Mouse (Mus musculus): Measurements from ENCODE around the gene Gm20388. TPM values are rescaled to one million over a fixed set of nuclear protein-coding genes. Genes with fewer than 3 reads are reported as not detected.

Gene Gm20388
- polyA plus RNA-seq, 1 experiment from 2014 or later, result 8.3 TPM

- no peaks in the 10 kb centered on the region for H3K27me3 ChIP-seq (replicated peaks; ENCODE audit: control insufficient read depth, insufficient read depth, low read length)
- no peaks in the 10 kb centered on the region for H3K36me3 ChIP-seq (ENCODE audit: control insufficient read depth, insufficient read depth, low read length)
- 71% methylated on average over 12 of the region's 12 CpGs for WGBS
- DNase-seq (ENCODE audit: low spot score) (no peak), ATAC-seq (replicated peaks; ENCODE audit: low FRiP score, low TSS enrichment, low read depth) (no peak)
- H3K9ac ChIP-seq (ENCODE audit: low read length), result no peak overlapping the region
- peak overlapping the region; percentile 64 for H3K27ac ChIP-seq (ENCODE audit: low read depth)
- H3K4me3 ChIP-seq (ENCODE audit: low read depth, low read length), result no peak overlapping the region
- H3K4me2 ChIP-seq (ENCODE audit: low read length), result no peak overlapping the region
- H3K4me1 ChIP-seq (replicated peaks; ENCODE audit: control insufficient read depth, insufficient read depth, low read length), result peaks cover 42% of the 10 kb centered on the region
- no peaks in the 10 kb centered on the region for H3K9me3 ChIP-seq (ENCODE audit: control insufficient read depth, low read length)
These were observed 4372.4 kb downstream of the Gm20388 start for GRCm38 (mm10) chr8:124282878-124283630.

- Histone ChIP-seq H3K27ac (ENCODE audit: low read depth) (peak overlapping the region; percentile 64), H3K4me3 (ENCODE audit: low read depth, low read length) (no peak overlapping the region), H3K27me3 (replicated peaks; ENCODE audit: control insufficient read depth, insufficient read depth, low read length) (no peaks in the 10 kb centered on the region), H3K36me3 (ENCODE audit: control insufficient read depth, insufficient read depth, low read length) (no peaks in the 10 kb centered on the region), H3K4me2 (ENCODE audit: low read length) (no peak overlapping the region), H3K9me3 (ENCODE audit: control insufficient read depth, low read length) (no peaks in the 10 kb centered on the region), H3K9ac (ENCODE audit: low read length) (no peak overlapping the region), H3K4me1 (replicated peaks; ENCODE audit: control insufficient read depth, insufficient read depth, low read length) (peaks cover 38% of the 10 kb centered on the region)
- WGBS, result 59% methylated on average over 11 of the region's 11 CpGs
- ATAC-seq (replicated peaks; ENCODE audit: low FRiP score, low TSS enrichment, low read depth), result no peak
- DNase-seq (ENCODE audit: low spot score), result no peak
These were observed 4373.1 kb downstream of the Gm20388 start for GRCm38 (mm10) chr8:124283644-124284332.

- Histone ChIP-seq H3K36me3 (ENCODE audit: control insufficient read depth, insufficient read depth, low read length) (no peaks in the 10 kb centered on the region), H3K4me1 (replicated peaks; ENCODE audit: control insufficient read depth, insufficient read depth, low read length) (peaks cover 38% of the 10 kb centered on the region), H3K27me3 (replicated peaks; ENCODE audit: control insufficient read depth, insufficient read depth, low read length) (no peaks in the 10 kb centered on the region), H3K4me3 (ENCODE audit: low read depth, low read length) (no peak overlapping the region), H3K27ac (ENCODE audit: low read depth) (peak overlapping the region; percentile 64), H3K9ac (ENCODE audit: low read length) (no peak overlapping the region), H3K4me2 (ENCODE audit: low read length) (no peak overlapping the region), H3K9me3 (ENCODE audit: control insufficient read depth, low read length) (no peaks in the 10 kb centered on the region)
- DNase-seq (ENCODE audit: low spot score) (no peak), ATAC-seq (replicated peaks; ENCODE audit: low FRiP score, low TSS enrichment, low read depth) (peak; percentile 42)
- WGBS, result 24% methylated on average over 6 of the region's 6 CpGs
These were observed 4373.7 kb downstream of the Gm20388 start for GRCm38 (mm10) chr8:124284333-124284711.

GRCm38 (mm10) chr8:124284984-124285576, 4374.4 kb downstream of the Gm20388 start:
- H3K9ac ChIP-seq (ENCODE audit: low read length), result no peak overlapping the region
- DNase-seq (ENCODE audit: low spot score) (no peak), ATAC-seq (replicated peaks; ENCODE audit: low FRiP score, low TSS enrichment, low read depth) (no peak)
- peak overlapping the region; percentile 64 for H3K27ac ChIP-seq (ENCODE audit: low read depth)
- no peaks in the 10 kb centered on the region for H3K36me3 ChIP-seq (ENCODE audit: control insufficient read depth, insufficient read depth, low read length)
- no peak overlapping the region for H3K4me2 ChIP-seq (ENCODE audit: low read length)
- H3K4me1 ChIP-seq (replicated peaks; ENCODE audit: control insufficient read depth, insufficient read depth, low read length), result peaks cover 38% of the 10 kb centered on the region
- H3K27me3 ChIP-seq (replicated peaks; ENCODE audit: control insufficient read depth, insufficient read depth, low read length), result no peaks in the 10 kb centered on the region
- H3K9me3 ChIP-seq (ENCODE audit: control insufficient read depth, low read length), result no peaks in the 10 kb centered on the region
- H3K4me3 ChIP-seq (ENCODE audit: low read depth, low read length), result no peak overlapping the region
- WGBS, result 55% methylated on average over 9 of the region's 9 CpGs

GRCm38 (mm10) chr8:124286461-124287124, 4376.0 kb downstream of the Gm20388 start:
- Histone ChIP-seq H3K36me3 (ENCODE audit: control insufficient read depth, insufficient read depth, low read length) (no peaks in the 10 kb centered on the region), H3K9me3 (ENCODE audit: control insufficient read depth, low read length) (no peaks in the 10 kb centered on the region), H3K4me3 (ENCODE audit: low read depth, low read length) (no peak overlapping the region), H3K4me1 (replicated peaks; ENCODE audit: control insufficient read depth, insufficient read depth, low read length) (peaks cover 41% of the 10 kb centered on the region), H3K9ac (ENCODE audit: low read length) (no peak overlapping the region), H3K27me3 (replicated peaks; ENCODE audit: control insufficient read depth, insufficient read depth, low read length) (no peaks in the 10 kb centered on the region), H3K4me2 (ENCODE audit: low read length) (no peak overlapping the region), H3K27ac (ENCODE audit: low read depth) (no peak overlapping the region; the same call in 1 of the 2 replicates)
- no peak for DNase-seq (ENCODE audit: low spot score)
- peak; percentile 61 for ATAC-seq (replicated peaks; ENCODE audit: low FRiP score, low TSS enrichment, low read depth)
- 64% methylated on average over 4 of the region's 4 CpGs for WGBS

GRCm38 (mm10) chr8:124288215-124288864, 4377.7 kb downstream of the Gm20388 start:
- Histone ChIP-seq H3K27me3 (replicated peaks; ENCODE audit: control insufficient read depth, insufficient read depth, low read length) (no peaks in the 10 kb centered on the region), H3K4me3 (ENCODE audit: low read depth, low read length) (no peak overlapping the region), H3K4me2 (ENCODE audit: low read length) (no peak overlapping the region), H3K27ac (ENCODE audit: low read depth) (no peak overlapping the region), H3K9ac (ENCODE audit: low read length) (no peak overlapping the region), H3K36me3 (ENCODE audit: control insufficient read depth, insufficient read depth, low read length) (no peaks in the 10 kb centered on the region), H3K9me3 (ENCODE audit: control insufficient read depth, low read length) (no peaks in the 10 kb centered on the region), H3K4me1 (replicated peaks; ENCODE audit: control insufficient read depth, insufficient read depth, low read length) (peaks cover 34% of the 10 kb centered on the region)
- WGBS, result 76% methylated on average over 4 of the region's 4 CpGs
- DNase-seq (ENCODE audit: low spot score) (no peak), ATAC-seq (replicated peaks; ENCODE audit: low FRiP score, low TSS enrichment, low read depth) (no peak)

GRCm38 (mm10) chr8:124289481-124290050, 4378.9 kb downstream of the Gm20388 start:
- no peak for DNase-seq (ENCODE audit: low spot score)
- Histone ChIP-seq H3K4me2 (ENCODE audit: low read length) (no peak overlapping the region), H3K9ac (ENCODE audit: low read length) (no peak overlapping the region), H3K4me3 (ENCODE audit: low read depth, low read length) (no peak overlapping the region), H3K27me3 (replicated peaks; ENCODE audit: control insufficient read depth, insufficient read depth, low read length) (no peaks in the 10 kb centered on the region), H3K4me1 (replicated peaks; ENCODE audit: control insufficient read depth, insufficient read depth, low read length) (peaks cover 33% of the 10 kb centered on the region), H3K9me3 (ENCODE audit: control insufficient read depth, low read length) (no peaks in the 10 kb centered on the region), H3K36me3 (ENCODE audit: control insufficient read depth, insufficient read depth, low read length) (no peaks in the 10 kb centered on the region), H3K27ac (ENCODE audit: low read depth) (no peak overlapping the region; the same call in 1 of the 2 replicates)
- 80% methylated on average over 5 of the region's 5 CpGs for WGBS
- ATAC-seq (replicated peaks; ENCODE audit: low FRiP score, low TSS enrichment, low read depth), result no peak
